Mouse (Mus musculus) midbrain, embryonic 14.5 days (tissue): Measurements from ENCODE around the gene Kif6. TPM values are rescaled to one million over a fixed set of nuclear protein-coding genes. Genes with fewer than 3 reads are reported as not detected.

ENCODE experiments used
- ATAC-seq: fragments of 200-750 bp; cut with Nextera tagmentation; 2 replicates; pipeline ENCODE4 v1.8.0; 2017; ENCODE audit warnings: moderate number of reproducible peaks, moderate library complexity; ENCODE audit not compliant: low FRiP score, low TSS enrichment
- DNase-seq: peaks from one replicate; pipeline ENCODE4 v3.0.0-alpha.2; 2015
- H3K27ac ChIP-seq: fragments of 300-500 bp; sonication (generic); replicated peaks from 2 replicates; pipeline ENCODE4 v1.5.1; 2014; ENCODE audit warnings: mild to moderate bottlenecking, low read depth, low read length, moderate library complexity
- H3K27me3 ChIP-seq: fragments of 300-500 bp; sonication (generic); 2 replicates; pipeline ENCODE4 v1.6.1; 2014; ENCODE audit warnings: low read length, control low read depth, mixed read lengths; ENCODE audit not compliant: control insufficient read depth, insufficient read depth
- H3K36me3 ChIP-seq: fragments of 300-500 bp; sonication (generic); 2 replicates; pipeline ENCODE4 v1.6.1; 2014; ENCODE audit warnings: low read length, control low read depth; ENCODE audit not compliant: control insufficient read depth, insufficient read depth
- H3K4me1 ChIP-seq: fragments of 300-500 bp; sonication (generic); 2 replicates; pipeline ENCODE4 v1.6.1; 2014; ENCODE audit warnings: mild to moderate bottlenecking, antibody characterized with exemption, low read length, control low read depth; ENCODE audit not compliant: control insufficient read depth, insufficient read depth
- H3K4me2 ChIP-seq: fragments of 300-500 bp; sonication (generic); 2 replicates; pipeline ENCODE4 v1.6.1; 2014; ENCODE audit warnings: mild to moderate bottlenecking, low read length, moderate library complexity
- H3K4me3 ChIP-seq: fragments of 300-500 bp; sonication (generic); replicated peaks from 2 replicates; pipeline ENCODE4 v1.5.1; 2014; ENCODE audit warnings: low read depth, low read length
- H3K9ac ChIP-seq: fragments of 300-500 bp; sonication (generic); replicated peaks from 2 replicates; pipeline ENCODE4 v1.6.1; 2014; ENCODE audit warnings: mild to moderate bottlenecking, low read length, moderate library complexity
- H3K9me3 ChIP-seq: fragments of 300-500 bp; sonication (generic); 2 replicates; pipeline ENCODE4 v1.6.1; 2016; ENCODE audit warnings: low read length, control low read depth, mixed read lengths; ENCODE audit not compliant: control insufficient read depth
- WGBS: fragments of 180-500 bp; shearing (Covaris S2); extraction: QIAGEN DNeasy Blood & Tissue Kit; methylation state at CpG from one replicate; pipeline ENCODE4 v1.1.7; 2014; 5-methylcytosine and 5-hydroxymethylcytosine counted together
- polyA plus RNA-seq: library from polyadenylated mRNA; unstranded; fragments of >200 nt; fragmentation: Nextera tagmentation; extraction: Ambion mirVana; gene quantifications from 2 replicates; pipeline ENCODE4 v1.2.1, GENCODE M21; 2014

The Kif6 gene
- polyA plus RNA-seq, 1 experiment from 2014 or later = 2.4 TPM

GRCm38 (mm10) chr17:49839243-49839642 lies 224.3 kb downstream of the Kif6 start:
- Histone ChIP-seq H3K4me1 (no peaks in the 10 kb centered on the region), H3K9me3 (no peaks in the 10 kb centered on the region), H3K27ac (no peak overlapping the region), H3K27me3 (no peaks in the 10 kb centered on the region), H3K36me3 (no peaks in the 10 kb centered on the region), H3K9ac (no peak overlapping the region), H3K4me3 (no peak overlapping the region), H3K4me2 (no peak overlapping the region)
- DNase-seq (no peak), ATAC-seq (no peak)
- 80% methylated on average over 3 of the region's 3 CpGs for WGBS

- H3K27me3 ChIP-seq = no peaks in the 10 kb centered on the region
- no peaks in the 10 kb centered on the region for H3K36me3 ChIP-seq
- ATAC-seq (no peak), DNase-seq (no peak)
- H3K4me3 ChIP-seq = no peak overlapping the region
- no peak overlapping the region for H3K4me2 ChIP-seq
- H3K9me3 ChIP-seq = no peaks in the 10 kb centered on the region
- H3K4me1 ChIP-seq = no peaks in the 10 kb centered on the region
- no peak overlapping the region for H3K9ac ChIP-seq
- no peak overlapping the region for H3K27ac ChIP-seq
- 91% methylated on average over 3 of the region's 3 CpGs for WGBS
These were observed 236.3 kb downstream of the Kif6 start for GRCm38 (mm10) chr17:49851210-49851609.

- no peaks in the 10 kb centered on the region for H3K4me1 ChIP-seq
- H3K9ac ChIP-seq = no peak overlapping the region
- H3K27ac ChIP-seq = no peak overlapping the region
- H3K9me3 ChIP-seq = no peaks in the 10 kb centered on the region
- no peak for ATAC-seq
- WGBS = 90% methylated on average over 3 of the region's 3 CpGs
- no peaks in the 10 kb centered on the region for H3K36me3 ChIP-seq
- DNase-seq = no peak
- no peak overlapping the region for H3K4me2 ChIP-seq
- H3K27me3 ChIP-seq = no peaks in the 10 kb centered on the region
- no peak overlapping the region for H3K4me3 ChIP-seq
These were observed 237.2 kb downstream of the Kif6 start for GRCm38 (mm10) chr17:49852183-49852582.

GRCm38 (mm10) chr17:49855785-49856184 lies 240.8 kb downstream of the Kif6 start:
- no peaks in the 10 kb centered on the region for H3K4me1 ChIP-seq
- H3K9me3 ChIP-seq = no peaks in the 10 kb centered on the region
- no peak overlapping the region for H3K4me3 ChIP-seq
- H3K4me2 ChIP-seq = no peak overlapping the region
- no peak for DNase-seq
- H3K27me3 ChIP-seq = no peaks in the 10 kb centered on the region
- H3K27ac ChIP-seq = no peak overlapping the region
- no peaks in the 10 kb centered on the region for H3K36me3 ChIP-seq
- WGBS = 28% methylated on average over 4 of the region's 4 CpGs
- H3K9ac ChIP-seq = no peak overlapping the region
- ATAC-seq = no peak

- no peak overlapping the region for H3K4me3 ChIP-seq
- H3K36me3 ChIP-seq = no peaks in the 10 kb centered on the region
- DNase-seq = no peak
- no peak for ATAC-seq
- no peak overlapping the region for H3K4me2 ChIP-seq
- H3K27me3 ChIP-seq = no peaks in the 10 kb centered on the region
- H3K27ac ChIP-seq = no peak overlapping the region
- WGBS = 93% methylated on average over 10 of the region's 10 CpGs
- no peaks in the 10 kb centered on the region for H3K9me3 ChIP-seq
- H3K4me1 ChIP-seq = peaks cover 11% of the 10 kb centered on the region
- H3K9ac ChIP-seq = no peak overlapping the region
These were observed 245.3 kb downstream of the Kif6 start for GRCm38 (mm10) chr17:49860057-49860816.

GRCm38 (mm10) chr17:49863597-49863996 lies 248.7 kb downstream of the Kif6 start:
- 14% methylated on average over 5 of the region's 5 CpGs for WGBS
- H3K4me1 ChIP-seq = peaks cover 19% of the 10 kb centered on the region
- H3K4me3 ChIP-seq = no peak overlapping the region
- H3K9ac ChIP-seq = no peak overlapping the region; the same call in 1 of the 2 replicates
- H3K9me3 ChIP-seq = no peaks in the 10 kb centered on the region
- H3K27me3 ChIP-seq = no peaks in the 10 kb centered on the region
- ATAC-seq (no peak; the same call in 1 of the 2 replicates), DNase-seq (peak; percentile 46)
- 0 out of 2 replicates have a peak overlapping the region, but pooled peaks have one; percentile 49 for H3K27ac ChIP-seq
- H3K4me2 ChIP-seq = no peak overlapping the region
- no peaks in the 10 kb centered on the region for H3K36me3 ChIP-seq

GRCm38 (mm10) chr17:49865604-49866003 lies 250.7 kb downstream of the Kif6 start:
- H3K27ac ChIP-seq = no peak overlapping the region
- H3K4me2 ChIP-seq = no peak overlapping the region
- H3K27me3 ChIP-seq = no peaks in the 10 kb centered on the region
- no peak for ATAC-seq
- H3K9ac ChIP-seq = no peak overlapping the region
- DNase-seq = no peak
- H3K4me1 ChIP-seq = peaks cover 19% of the 10 kb centered on the region
- H3K4me3 ChIP-seq = no peak overlapping the region
- WGBS = 94% methylated on average over 2 of the region's 2 CpGs
- no peaks in the 10 kb centered on the region for H3K9me3 ChIP-seq
- H3K36me3 ChIP-seq = no peaks in the 10 kb centered on the region

- 0 out of 2 replicates have a peak overlapping the region, but pooled peaks have one; percentile 13 for H3K27ac ChIP-seq
- WGBS = 66% methylated on average over 8 of the region's 8 CpGs
- H3K4me2 ChIP-seq = no peak overlapping the region
- no peak overlapping the region for H3K4me3 ChIP-seq
- ATAC-seq (no peak), DNase-seq (no peak)
- no peaks in the 10 kb centered on the region for H3K27me3 ChIP-seq
- H3K36me3 ChIP-seq = no peaks in the 10 kb centered on the region
- no peak overlapping the region; the same call in 1 of the 2 replicates for H3K9ac ChIP-seq
- peaks cover 19% of the 10 kb centered on the region for H3K4me1 ChIP-seq
- no peaks in the 10 kb centered on the region for H3K9me3 ChIP-seq
These were observed 251.8 kb downstream of the Kif6 start for GRCm38 (mm10) chr17:49866653-49867215.
